Mouse (Mus musculus): ENCODE data around the gene Sec63.

DNA sequence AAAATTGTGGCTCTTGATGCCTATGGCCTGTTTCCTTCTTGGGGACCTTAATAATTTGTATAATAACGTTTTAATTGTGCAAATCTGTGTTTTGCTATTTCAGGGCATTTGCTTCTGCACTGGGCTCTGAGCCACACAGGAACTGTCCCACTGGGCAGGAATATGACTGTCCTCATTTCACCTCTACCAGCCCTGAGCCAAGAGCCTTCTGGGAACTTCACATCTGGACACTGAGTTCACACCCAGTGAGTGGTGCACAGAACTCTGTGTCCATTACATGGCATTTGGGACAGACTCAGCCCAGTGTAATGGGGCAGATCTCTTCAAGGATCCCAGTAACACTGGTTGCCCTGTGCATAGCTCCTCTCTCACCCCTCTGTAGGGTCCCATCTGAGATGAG, 82.1 kb downstream of the Sec63 start:
- TF ChIP-seq CTCF (IDR thresholded peaks at IDR 0.05; ENCODE audit: control insufficient read depth, insufficient read depth, low read length) (no peak), POLR2A (IDR thresholded peaks at IDR 0.05; ENCODE audit: borderline replicate concordance, control insufficient read depth, low read depth, low read length) (no peak)
